Mouse (Mus musculus) embryonic facial prominence, embryonic 10.5 days (tissue): ENCODE data around the gene 2010111I01Rik. TPM values are rescaled to one million over a fixed set of nuclear protein-coding genes. Genes with fewer than 3 reads are reported as not detected.
A peak's percentile ranks its signal among the peaks of the same experiment; 100 is the strongest.

Experiments
- DNase-seq: peaks from one replicate; pipeline ENCODE4 v3.0.0-alpha.2; 2017; ENCODE audit warnings: low spot score
- H3K27ac ChIP-seq: fragments of 300-500 bp; sonication (generic); replicated peaks from 2 replicates; pipeline ENCODE4 v1.5.1; 2016; ENCODE audit warnings: mild to moderate bottlenecking
- H3K27me3 ChIP-seq: fragments of 300-500 bp; sonication (generic); replicated peaks from 2 replicates; pipeline ENCODE4 v1.6.1; 2016; ENCODE audit warnings: low read depth, mild to moderate bottlenecking; ENCODE audit not compliant: poor library complexity, severe bottlenecking
- H3K36me3 ChIP-seq: fragments of 300-500 bp; sonication (generic); replicated peaks from 2 replicates; pipeline ENCODE4 v1.6.1; 2016; ENCODE audit warnings: mild to moderate bottlenecking, moderate library complexity
- H3K4me1 ChIP-seq: fragments of 300-500 bp; sonication (generic); 2 replicates; pipeline ENCODE4 v1.6.1; 2016
- H3K4me3 ChIP-seq: fragments of 300-500 bp; sonication (generic); 2 replicates; pipeline ENCODE4 v1.5.1; 2016; ENCODE audit warnings: mild to moderate bottlenecking, moderate library complexity
- H3K9me3 ChIP-seq: fragments of 300-500 bp; sonication (generic); 2 replicates; pipeline ENCODE4 v1.6.1; 2016; ENCODE audit warnings: mild to moderate bottlenecking
- WGBS: fragments of 180-500 bp; shearing (Covaris S2); methylation state at CpG from one replicate; pipeline ENCODE4 v1.1.7; 2016; 5-methylcytosine and 5-hydroxymethylcytosine counted together
- polyA plus RNA-seq: library from polyadenylated mRNA; unstranded; fragments of >200 nt; fragmentation: Nextera tagmentation; extraction: Ambion mirVana; gene quantifications from 2 replicates; pipeline ENCODE4 v1.2.1, GENCODE M21; 2016

2010111I01Rik gene
- polyA plus RNA-seq, 1 experiment from 2014 or later = 88.8 TPM

DNA sequence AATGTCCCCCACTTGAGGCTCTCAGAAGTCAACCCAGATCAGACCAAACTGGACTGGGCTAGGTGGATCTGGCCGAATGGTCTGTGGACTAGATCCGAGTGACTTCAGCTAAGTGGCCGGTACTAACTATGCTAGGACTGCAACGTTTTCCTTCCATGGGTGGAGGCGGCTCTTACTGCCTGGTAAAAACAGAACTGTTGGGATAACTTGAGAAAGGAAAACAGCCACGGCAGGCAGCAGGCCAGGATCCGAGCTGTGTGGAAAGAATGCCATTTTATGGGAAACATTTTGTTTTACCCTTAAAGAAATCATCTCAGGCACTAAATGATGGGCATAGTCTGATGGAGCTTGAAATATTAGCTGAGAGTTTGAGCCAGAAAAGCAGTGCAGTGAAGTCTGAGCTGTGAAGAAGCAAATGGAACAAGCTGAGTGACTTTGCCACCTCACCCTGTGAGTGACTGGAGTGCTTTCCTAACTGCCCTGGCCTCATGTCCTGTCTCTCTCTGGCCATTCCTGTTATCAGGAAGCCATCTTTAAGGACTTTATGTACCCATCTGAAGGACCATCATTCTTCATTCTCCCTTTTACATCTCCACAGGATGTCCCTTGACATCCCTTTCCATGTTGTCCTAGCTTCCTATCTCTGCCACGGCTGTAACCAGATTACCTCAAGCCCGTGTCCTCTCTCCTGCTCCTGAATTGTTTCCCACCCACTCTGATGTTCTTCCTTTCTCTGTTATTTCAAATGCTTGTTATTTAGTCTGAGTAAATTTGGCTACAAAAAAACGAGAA, 277.9 kb downstream of the 2010111I01Rik start:
- Histone ChIP-seq H3K4me3 (peak overlapping the region; percentile 83; the same call in 1 of the 2 replicates), H3K36me3 (peaks cover 24% of the 10 kb centered on the region), H3K9me3 (no peaks in the 10 kb centered on the region), H3K27ac (peak overlapping the region; percentile 53; the same call in 1 of the 2 replicates), H3K4me1 (peaks cover 79% of the 10 kb centered on the region), H3K27me3 (0 out of 2 replicates have a peak, but pooled peaks cover 3% of the 10 kb centered on the region)
- DNase-seq = no peak
- 81% methylated on average over 10 of the region's 10 CpGs for WGBS

DNA sequence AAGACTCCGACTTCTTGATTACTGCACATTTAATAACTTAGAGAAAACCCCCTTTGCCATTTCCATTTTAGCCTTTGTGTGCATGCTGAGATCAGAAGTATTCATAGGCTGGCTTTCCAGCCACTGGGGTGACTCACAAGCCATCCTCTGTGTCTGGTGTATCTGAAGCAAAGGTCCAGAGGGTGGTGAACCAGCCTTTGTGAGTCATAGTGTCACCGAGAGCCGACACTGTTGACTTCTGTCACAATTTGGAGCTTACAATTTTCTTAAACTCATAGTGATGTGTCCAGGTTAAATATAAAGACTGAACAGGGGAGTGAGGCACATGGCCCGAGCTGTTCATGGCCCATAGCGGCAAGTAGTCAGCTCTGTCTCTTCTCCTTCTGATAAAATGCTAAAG, 278.9 kb downstream of the 2010111I01Rik start:
- Histone ChIP-seq H3K4me1 (peaks cover 77% of the 10 kb centered on the region), H3K4me3 (no peak overlapping the region), H3K9me3 (no peaks in the 10 kb centered on the region), H3K27ac (peak overlapping the region; percentile 40), H3K27me3 (0 out of 2 replicates have a peak, but pooled peaks cover 3% of the 10 kb centered on the region), H3K36me3 (peaks cover 32% of the 10 kb centered on the region)
- 91% methylated on average over 5 of the region's 5 CpGs for WGBS
- DNase-seq = no peak

- Histone ChIP-seq H3K9me3 (no peaks in the 10 kb centered on the region), H3K27me3 (0 out of 2 replicates have a peak, but pooled peaks cover 3% of the 10 kb centered on the region), H3K36me3 (peaks cover 37% of the 10 kb centered on the region), H3K4me1 (peaks cover 68% of the 10 kb centered on the region), H3K4me3 (no peak overlapping the region; the same call in 1 of the 2 replicates), H3K27ac (0 out of 2 replicates have a peak overlapping the region, but pooled peaks have one; percentile 44)
- 72% methylated on average over 3 of the region's 3 CpGs for WGBS
- no peak for DNase-seq
Measured at GRCm38 (mm10) chr13:63244425-63244824, 279.7 kb downstream of the 2010111I01Rik start.

DNA sequence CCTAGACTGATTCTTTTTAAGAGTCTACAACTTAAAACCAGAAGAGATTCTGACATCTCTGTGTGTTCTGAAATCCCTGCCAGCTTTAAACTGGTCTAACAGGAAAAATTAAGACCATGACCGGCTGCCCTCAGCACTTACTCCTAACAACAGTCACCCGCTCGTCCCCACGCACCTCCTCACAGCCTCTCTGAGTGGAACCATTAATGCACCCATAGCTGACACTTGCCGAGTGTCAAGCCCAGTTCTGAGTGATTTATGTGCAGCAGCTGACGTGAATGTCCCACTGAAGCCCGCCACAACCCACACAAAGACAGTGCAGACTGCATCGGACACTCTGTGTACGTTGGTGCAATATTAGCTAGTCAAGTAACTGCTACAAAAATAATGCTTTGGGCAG, 280.5 kb downstream of the 2010111I01Rik start:
- H3K36me3 ChIP-seq = peaks cover 37% of the 10 kb centered on the region
- H3K4me3 ChIP-seq = no peak overlapping the region
- peaks cover 67% of the 10 kb centered on the region for H3K4me1 ChIP-seq
- 73% methylated on average over 9 of the region's 9 CpGs for WGBS
- no peaks in the 10 kb centered on the region for H3K9me3 ChIP-seq
- H3K27ac ChIP-seq = no peak overlapping the region
- H3K27me3 ChIP-seq = 0 out of 2 replicates have a peak, but pooled peaks cover 3% of the 10 kb centered on the region
- DNase-seq = no peak

GRCm38 (mm10) chr13:63245812-63246211, 281.1 kb downstream of the 2010111I01Rik start:
- DNase-seq = no peak
- H3K4me3 ChIP-seq = no peak overlapping the region
- 78% methylated on average over 4 of the region's 4 CpGs for WGBS
- H3K27me3 ChIP-seq = 0 out of 2 replicates have a peak, but pooled peaks cover 1% of the 10 kb centered on the region
- peaks cover 41% of the 10 kb centered on the region for H3K36me3 ChIP-seq
- H3K9me3 ChIP-seq = no peaks in the 10 kb centered on the region
- no peak overlapping the region for H3K27ac ChIP-seq
- H3K4me1 ChIP-seq = peaks cover 66% of the 10 kb centered on the region

DNA sequence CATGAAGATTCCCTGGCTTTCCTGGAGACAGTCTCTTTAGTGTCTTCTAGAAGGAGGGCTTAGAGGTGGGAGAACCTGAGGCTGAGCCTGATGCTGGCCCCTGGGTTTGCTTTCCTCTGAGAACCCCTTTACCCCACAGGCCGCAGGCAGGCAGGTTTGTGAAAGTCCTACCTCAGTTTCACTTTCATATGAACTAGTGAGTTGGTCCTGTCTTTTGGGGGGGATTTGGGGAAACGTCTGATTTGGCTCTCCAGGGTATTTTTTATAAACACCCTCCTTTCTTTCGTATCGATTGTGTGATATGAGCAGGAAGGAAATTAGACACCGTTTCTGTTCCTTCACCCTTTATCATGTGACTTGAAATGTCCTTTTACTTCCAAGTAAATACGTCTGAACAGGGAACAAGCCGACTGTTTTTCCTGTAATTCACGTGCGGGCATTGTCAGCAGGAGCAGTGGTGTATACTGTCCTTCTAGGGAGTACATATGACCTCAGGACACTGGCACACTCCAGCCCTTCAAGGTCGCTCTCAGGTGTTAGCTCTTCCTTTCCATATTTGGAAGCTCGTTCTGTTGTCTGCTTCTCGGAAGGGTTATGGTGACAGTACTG, 281.7 kb downstream of the 2010111I01Rik start:
- WGBS = 80% methylated on average over 12 of the region's 12 CpGs
- Histone ChIP-seq H3K27me3 (no peaks in the 10 kb centered on the region), H3K36me3 (peaks cover 41% of the 10 kb centered on the region), H3K4me3 (no peak overlapping the region), H3K9me3 (no peaks in the 10 kb centered on the region), H3K27ac (no peak overlapping the region), H3K4me1 (peaks cover 66% of the 10 kb centered on the region)
- no peak for DNase-seq

GRCm38 (mm10) chr13:63247041-63247440, 282.3 kb downstream of the 2010111I01Rik start:
- Histone ChIP-seq H3K4me3 (no peak overlapping the region), H3K9me3 (no peaks in the 10 kb centered on the region), H3K27ac (no peak overlapping the region), H3K4me1 (peaks cover 61% of the 10 kb centered on the region), H3K36me3 (peaks cover 41% of the 10 kb centered on the region), H3K27me3 (no peaks in the 10 kb centered on the region)
- WGBS = 81% methylated on average over 7 of the region's 7 CpGs
- DNase-seq = no peak

DNA sequence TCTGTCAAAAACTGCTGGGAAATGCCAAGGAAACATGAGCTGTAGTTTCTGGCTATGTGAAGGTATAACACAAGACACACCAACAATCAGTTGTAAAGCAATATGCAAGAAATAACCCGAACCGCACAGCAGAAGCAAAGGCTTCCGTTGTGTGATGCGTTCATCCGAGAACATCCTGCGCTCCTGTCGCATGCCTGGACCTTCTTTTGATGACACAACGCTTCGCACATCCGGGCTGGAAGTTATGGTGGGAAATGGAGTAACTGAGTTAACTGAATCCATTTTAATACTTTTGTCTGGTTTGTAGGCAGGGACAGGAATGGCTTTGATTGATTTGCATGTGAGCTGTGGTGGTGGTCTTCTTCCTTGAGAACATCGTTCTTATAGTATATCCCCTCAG, 282.9 kb downstream of the 2010111I01Rik start:
- Histone ChIP-seq H3K4me1 (peaks cover 56% of the 10 kb centered on the region), H3K4me3 (no peak overlapping the region), H3K9me3 (no peaks in the 10 kb centered on the region), H3K27me3 (no peaks in the 10 kb centered on the region), H3K27ac (no peak overlapping the region), H3K36me3 (peaks cover 37% of the 10 kb centered on the region)
- no peak for DNase-seq
- WGBS = 95% methylated on average over 11 of the region's 11 CpGs

- H3K27ac ChIP-seq = no peak overlapping the region
- 93% methylated on average over 10 of the region's 10 CpGs for WGBS
- peaks cover 53% of the 10 kb centered on the region for H3K4me1 ChIP-seq
- no peak overlapping the region for H3K4me3 ChIP-seq
- no peaks in the 10 kb centered on the region for H3K9me3 ChIP-seq
- H3K27me3 ChIP-seq = no peaks in the 10 kb centered on the region
- no peak for DNase-seq
- H3K36me3 ChIP-seq = peaks cover 31% of the 10 kb centered on the region
Measured at GRCm38 (mm10) chr13:63248318-63248717, 283.6 kb downstream of the 2010111I01Rik start.

GRCm38 (mm10) chr13:63249171-63249570, 284.5 kb downstream of the 2010111I01Rik start:
- WGBS = 92% methylated on average over 7 of the region's 7 CpGs
- no peaks in the 10 kb centered on the region for H3K9me3 ChIP-seq
- H3K4me1 ChIP-seq = peaks cover 46% of the 10 kb centered on the region
- DNase-seq = no peak
- H3K36me3 ChIP-seq = peaks cover 28% of the 10 kb centered on the region
- no peak overlapping the region for H3K4me3 ChIP-seq
- no peaks in the 10 kb centered on the region for H3K27me3 ChIP-seq
- H3K27ac ChIP-seq = no peak overlapping the region

- Histone ChIP-seq H3K27me3 (no peaks in the 10 kb centered on the region), H3K36me3 (peaks cover 35% of the 10 kb centered on the region), H3K4me3 (no peak overlapping the region), H3K9me3 (no peaks in the 10 kb centered on the region), H3K4me1 (peaks cover 40% of the 10 kb centered on the region), H3K27ac (no peak overlapping the region)
- 83% methylated on average over 8 of the region's 8 CpGs for WGBS
- DNase-seq = no peak
Measured at GRCm38 (mm10) chr13:63249741-63250431, 285.2 kb downstream of the 2010111I01Rik start.

DNA sequence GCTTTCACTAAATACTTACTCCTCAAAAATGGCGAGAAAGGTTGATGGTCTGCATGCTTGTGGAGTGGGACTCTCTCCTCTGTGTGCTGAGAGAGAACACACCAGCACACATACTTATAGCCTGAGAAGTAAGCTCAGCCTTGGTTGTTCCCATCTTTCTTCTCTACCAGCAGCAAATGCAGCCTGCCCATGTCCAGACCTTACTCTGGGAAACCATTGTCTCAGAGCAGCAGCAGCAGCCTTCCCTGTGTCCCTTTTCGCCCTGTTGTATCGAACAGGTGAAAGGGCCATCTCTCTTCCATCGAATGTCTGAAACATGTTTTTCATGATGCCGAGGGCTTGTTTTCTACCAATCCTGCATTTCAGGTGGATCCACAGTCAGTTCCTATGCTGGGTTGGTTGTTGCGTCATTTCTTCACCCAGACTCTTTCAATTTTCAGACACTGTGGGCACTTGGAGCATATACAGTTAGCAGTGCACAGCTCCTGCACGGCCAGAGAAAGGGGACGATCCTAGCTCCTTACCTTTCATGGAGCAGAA, 285.8 kb downstream of the 2010111I01Rik start:
- 92% methylated on average over 8 of the region's 8 CpGs for WGBS
- Histone ChIP-seq H3K4me3 (no peak overlapping the region), H3K9me3 (no peaks in the 10 kb centered on the region), H3K4me1 (peaks cover 36% of the 10 kb centered on the region), H3K27me3 (no peaks in the 10 kb centered on the region), H3K27ac (no peak overlapping the region), H3K36me3 (peaks cover 37% of the 10 kb centered on the region)
- DNase-seq = no peak
